Mouse (Mus musculus): Measurements from ENCODE around the gene Anxa8. TPM values are rescaled to one million over a fixed set of nuclear protein-coding genes. Genes with fewer than 3 reads are reported as not detected.

Gene Anxa8
- total RNA-seq (2021) = 1 to 10 TPM; 1.1 to 1.2 TPM
- long read RNA-seq, experiment 1 = 0 reads
- long read RNA-seq, experiment 2 = 0 reads

DNA sequence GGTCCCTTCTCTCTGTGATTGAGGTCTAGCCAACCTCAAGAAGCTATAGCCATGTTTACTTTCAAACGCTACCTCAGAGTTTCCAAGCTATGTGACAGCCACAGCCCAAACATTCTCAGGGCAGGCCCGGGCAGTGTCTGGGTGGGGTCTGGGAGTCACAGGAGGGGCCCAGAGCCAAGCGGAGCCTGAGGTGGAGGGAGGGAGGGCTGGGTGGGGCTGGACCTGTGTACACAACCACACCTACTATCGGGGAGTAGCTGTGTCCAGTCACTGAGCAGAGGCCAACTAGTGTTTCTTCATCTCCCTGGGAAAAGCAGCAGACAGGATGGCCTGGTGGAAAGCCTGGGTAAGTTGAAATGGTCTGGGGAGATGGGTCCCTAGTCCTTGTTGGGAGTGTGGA lies at the start of gene Anxa8:
Gene Anxa8, plus strand, starts transcription at position 251 of the 400 bp plus-strand sequence.
- DNase-seq (ENCODE audit: low spot score in 2 of 2) = no peak

DNA sequence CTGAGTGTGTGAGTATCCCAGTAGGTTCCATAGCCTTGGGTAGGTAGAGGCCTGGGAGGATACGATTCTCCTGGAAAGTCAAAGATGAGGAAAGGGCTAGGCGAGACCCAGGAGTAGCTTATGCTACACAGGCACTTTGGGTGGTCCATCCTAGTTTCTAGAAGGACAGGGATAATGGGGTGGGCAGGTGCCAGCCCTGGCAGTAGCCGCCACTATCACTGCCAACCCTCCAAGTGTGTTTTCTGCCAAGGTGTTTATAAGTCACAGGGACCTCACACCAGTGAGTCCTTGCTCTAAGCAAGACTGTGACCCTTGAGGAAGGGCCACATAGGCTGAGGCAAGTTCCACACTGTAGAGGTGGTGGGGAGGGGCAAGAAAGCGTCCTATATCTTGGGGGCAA lies 44.5 kb upstream of the Anxa8 start:
- no peak for DNase-seq (ENCODE audit: low spot score in 2 of 2)

DNA sequence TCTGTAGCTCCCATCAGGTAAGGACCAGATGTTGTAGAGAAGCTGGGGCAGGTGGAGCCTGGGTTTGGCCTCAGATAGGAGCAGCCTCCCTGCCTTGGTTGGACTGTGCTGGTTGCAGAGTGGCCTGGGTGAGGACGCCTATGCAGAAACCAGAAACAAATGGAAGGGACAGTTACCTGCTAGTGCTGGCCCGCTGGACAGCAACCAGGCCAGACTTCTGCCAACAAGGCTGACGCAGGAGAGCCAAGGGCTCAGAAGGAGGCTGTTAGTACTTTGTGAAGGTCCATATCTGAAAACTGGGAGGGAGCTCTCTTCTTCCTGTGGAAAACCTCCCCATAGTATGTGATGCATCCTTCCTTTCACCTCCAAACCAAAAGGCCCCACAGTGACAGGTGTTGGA lies 42.4 kb upstream of the Anxa8 start:
- DNase-seq (ENCODE audit: low spot score in 2 of 2) = no peak

DNA sequence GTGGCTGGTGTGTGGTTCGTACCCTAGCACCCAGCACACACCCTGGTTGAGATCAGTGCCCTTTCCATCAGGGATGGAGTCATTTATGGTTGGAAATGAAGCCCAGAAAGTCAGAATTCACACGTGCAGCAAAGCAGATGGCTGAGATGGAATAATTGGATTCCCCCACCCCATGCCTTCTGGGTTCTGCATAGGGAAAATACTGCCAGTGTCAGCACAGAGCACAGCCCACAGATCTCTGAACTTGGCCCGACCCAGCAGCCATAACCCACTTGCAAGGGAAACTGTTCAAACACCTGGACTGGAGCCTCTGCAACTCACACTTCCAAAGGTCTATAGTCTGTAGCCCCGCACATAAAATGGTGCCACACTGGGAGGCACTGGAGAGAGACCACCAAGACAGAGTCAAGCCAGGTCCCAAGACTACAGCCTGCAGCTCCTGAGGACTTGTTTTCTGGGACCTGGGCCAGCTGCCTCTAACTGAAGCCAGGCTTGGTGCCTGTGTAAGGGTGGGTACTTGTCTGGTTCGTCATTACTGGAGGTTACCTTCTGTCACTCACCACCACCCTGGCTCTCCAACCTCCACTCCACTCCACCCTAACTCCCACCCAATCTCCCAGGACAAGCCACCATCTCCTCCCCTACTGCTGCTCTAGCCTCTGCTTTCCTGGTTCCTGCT lies 35.5 kb upstream of the Anxa8 start:
- no peak for DNase-seq (ENCODE audit: low spot score in 2 of 2)

- no peak for DNase-seq (ENCODE audit: low spot score in 2 of 2)
These were observed 33.3 kb upstream of the Anxa8 start, which contains the start of gene Antxrl for GRCm38 (mm10) chr14:34052516-34052915. Gene Antxrl, plus strand, starts transcription at chr14:34052707.

GRCm38 (mm10) chr14:34071665-34072064 lies 14.1 kb upstream of the Anxa8 start:
- DNase-seq (ENCODE audit: low spot score in 2 of 2) = no peak

DNA sequence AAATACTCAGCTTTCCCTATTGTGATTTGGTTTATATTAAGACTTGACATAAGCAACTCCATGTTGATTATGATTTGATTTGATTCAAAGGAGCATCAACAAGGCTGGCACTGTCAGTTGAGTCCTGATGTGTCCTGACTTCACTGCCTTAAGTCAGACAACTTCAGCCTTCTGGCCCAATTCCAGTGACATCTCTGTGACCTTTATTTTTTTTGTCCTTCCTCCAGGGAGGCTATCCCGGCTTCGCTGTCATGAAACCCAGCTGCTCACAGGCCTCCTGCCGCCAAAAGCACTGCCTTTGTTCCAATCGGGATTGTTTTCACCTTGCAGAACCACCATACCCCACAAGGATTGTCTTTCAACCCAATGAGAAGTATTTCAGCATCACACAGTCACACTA lies 10.4 kb upstream of the Anxa8 start:
- DNase-seq (ENCODE audit: low spot score in 2 of 2) = no peak

GRCm38 (mm10) chr14:34077222-34077621 lies 8.6 kb upstream of the Anxa8 start:
- no peak for DNase-seq (ENCODE audit: low spot score in 2 of 2)

DNA sequence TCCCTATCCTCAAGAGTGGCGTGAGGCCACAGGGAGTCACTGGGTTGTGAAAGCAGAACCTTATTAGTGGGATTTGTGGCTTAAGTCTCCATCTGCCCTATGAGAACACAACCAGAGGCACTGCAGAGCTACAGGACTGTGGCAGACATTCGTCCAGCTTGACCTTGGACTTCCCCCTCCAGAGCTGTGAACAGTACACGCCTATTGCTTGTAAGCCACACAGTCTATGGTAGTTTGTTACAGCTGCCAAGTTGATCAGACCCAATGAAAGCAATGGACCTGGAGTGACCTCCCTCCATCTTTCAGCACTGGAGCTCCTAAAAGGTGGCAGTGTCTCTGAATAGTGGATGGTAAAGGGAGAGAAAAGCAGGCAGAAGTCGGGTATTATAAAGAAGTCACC lies 7.5 kb upstream of the Anxa8 start:
- DNase-seq (ENCODE audit: low spot score in 2 of 2) = no peak

- peak; percentile 71 to 86 for DNase-seq (ENCODE audit: low spot score in 2 of 2)
These were observed 5.3 kb upstream of the Anxa8 start for GRCm38 (mm10) chr14:34080321-34080997.

DNA sequence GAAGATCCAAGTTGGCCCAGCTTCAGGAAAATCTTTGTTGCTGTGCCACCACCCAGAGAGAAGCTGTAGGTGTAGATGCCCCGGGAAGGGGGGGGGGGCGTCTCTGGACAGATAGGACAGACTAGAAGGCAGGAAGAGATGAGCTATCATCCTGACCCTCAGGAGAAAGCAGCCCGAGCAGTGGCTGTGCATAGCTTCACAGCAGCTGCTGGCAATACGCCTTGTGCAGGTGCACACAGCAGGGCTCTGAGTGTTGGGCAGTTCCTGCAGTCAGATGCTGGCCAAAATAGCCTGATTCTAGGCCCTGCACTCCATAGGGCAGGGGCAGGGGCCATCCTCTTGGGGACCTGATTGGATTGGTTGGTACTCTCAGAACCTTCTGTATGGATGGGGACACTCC lies 1.0 kb downstream of the Anxa8 start:
- DNase-seq (ENCODE audit: low spot score in 2 of 2) = no peak

- no peak for DNase-seq (ENCODE audit: low spot score in 2 of 2)
These were observed 2.1 kb downstream of the Anxa8 start for GRCm38 (mm10) chr14:34087856-34088398.

- DNase-seq (ENCODE audit: low spot score in 2 of 2) = no peak
These were observed 4.0 kb downstream of the Anxa8 start for GRCm38 (mm10) chr14:34089796-34090195.

- DNase-seq (ENCODE audit: low spot score in 2 of 2) = no peak
These were observed 5.7 kb downstream of the Anxa8 start for GRCm38 (mm10) chr14:34091475-34091874.

DNA sequence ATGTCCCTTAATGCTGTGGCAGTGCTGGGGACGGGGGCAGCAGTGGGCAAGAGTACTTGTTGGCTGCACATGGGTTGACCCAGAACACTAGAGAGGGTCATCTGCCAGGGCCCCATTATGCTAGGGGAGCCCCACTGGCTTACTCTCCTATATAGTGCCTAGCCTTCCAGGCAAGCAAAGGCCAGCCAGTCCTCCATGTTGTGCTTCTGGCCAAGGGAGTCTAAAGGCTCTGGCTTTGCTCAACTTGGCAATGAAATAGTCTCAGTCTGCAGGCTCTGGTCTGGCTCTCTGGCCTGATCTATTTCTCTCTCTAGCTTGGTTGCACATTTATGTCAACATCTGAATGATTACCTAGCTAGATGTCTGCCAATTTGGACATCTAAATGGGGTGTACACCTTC lies 7.1 kb downstream of the Anxa8 start:
- DNase-seq (ENCODE audit: low spot score in 2 of 2) = no peak

GRCm38 (mm10) chr14:34096161-34096560 lies 10.4 kb downstream of the Anxa8 start:
- no peak for DNase-seq (ENCODE audit: low spot score in 2 of 2)

GRCm38 (mm10) chr14:34102601-34103000 lies 16.8 kb downstream of the Anxa8 start, which contains the start of gene A630023A22Rik:
Gene A630023A22Rik, minus strand, starts transcription at chr14:34102754.
- DNase-seq (ENCODE audit: low spot score in 2 of 2) = no peak

DNA sequence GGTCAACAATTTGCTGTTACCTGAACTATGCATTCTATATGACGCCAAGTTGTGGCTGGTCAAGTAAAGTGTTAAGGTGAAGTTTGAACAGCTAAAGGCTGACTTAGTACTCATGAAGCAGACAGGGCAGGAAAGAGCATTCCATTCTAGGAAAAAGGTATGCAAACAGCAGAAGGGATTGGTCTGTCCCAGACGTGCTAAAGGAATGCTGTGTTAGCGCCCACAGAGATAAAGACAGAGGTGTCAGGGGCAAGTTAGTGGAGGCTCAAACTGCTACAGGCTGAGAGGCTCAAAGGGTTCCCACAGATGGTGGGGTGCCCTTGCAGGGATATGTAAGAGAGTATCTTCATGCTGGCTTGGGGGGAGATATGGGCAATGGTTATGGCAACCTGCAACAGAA lies 18.1 kb downstream of the Anxa8 start:
- no peak for DNase-seq (ENCODE audit: low spot score in 2 of 2)

GRCm38 (mm10) chr14:34104892-34105291 lies 19.1 kb downstream of the Anxa8 start:
- peak; percentile 55 to 56 for DNase-seq (ENCODE audit: low spot score in 2 of 2)

- peak; percentile 7 to 15 for DNase-seq (ENCODE audit: low spot score in 2 of 2)
These were observed 20.7 kb downstream of the Anxa8 start for GRCm38 (mm10) chr14:34106389-34107062.

- no peak for DNase-seq (ENCODE audit: low spot score in 2 of 2)
These were observed 21.8 kb downstream of the Anxa8 start for GRCm38 (mm10) chr14:34107594-34107993.

GRCm38 (mm10) chr14:34114311-34114710 lies 28.5 kb downstream of the Anxa8 start:
- DNase-seq (ENCODE audit: low spot score in 2 of 2) = no peak
